Mouse (Mus musculus) spleen, adult 2 months (tissue): Measurements from ENCODE around the gene Rbm48.

ENCODE experiments used
- CTCF ChIP-seq: fragments of 200-500 bp; IDR thresholded peaks from 2 replicates; pipeline ENCODE4 v1.5.1; 2011; ENCODE audit warnings: mild to moderate bottlenecking, inconsistent platforms; ENCODE audit not compliant: insufficient read depth, insufficient read length, insufficient replicate concordance; ENCODE audit errors: extremely low read depth
- POLR2A ChIP-seq: fragments of 200-500 bp; IDR thresholded peaks from 2 replicates; pipeline ENCODE4 v1.6.1; 2011; ENCODE audit warnings: low read depth, low read length, inconsistent platforms

GRCm38 (mm10) chr5:3551481-3551880 is 44.9 kb downstream of the Rbm48 start:
- TF ChIP-seq CTCF (no peak), POLR2A (no peak)
